Mouse (Mus musculus) kidney, adult 2 months (tissue): Measurements from ENCODE around the gene Cldn5. TPM values are rescaled to one million over a fixed set of nuclear protein-coding genes. Genes with fewer than 3 reads are reported as not detected.

Source experiments
- DNase-seq: peaks from one replicate; pipeline ENCODE4 v3.0.0; 2021
- H3K27ac ChIP-seq: fragments of 200-500 bp; 2 replicates; pipeline ENCODE4 v1.5.1; 2012; ENCODE audit warnings: low read depth, low read length, control low read depth, inconsistent platforms; ENCODE audit not compliant: insufficient read depth
- H3K27me3 ChIP-seq: fragments of 200-500 bp; replicated peaks from 2 replicates; pipeline ENCODE4 v1.6.1; 2012; ENCODE audit warnings: mild to moderate bottlenecking, moderate library complexity, low read length, inconsistent platforms; ENCODE audit not compliant: control insufficient read depth, insufficient read depth
- H3K36me3 ChIP-seq: fragments of 200-500 bp; 2 replicates; pipeline ENCODE4 v1.6.1; 2012; ENCODE audit warnings: mild to moderate bottlenecking, moderate library complexity, low read length, inconsistent platforms; ENCODE audit not compliant: control insufficient read depth, insufficient read depth
- H3K4me1 ChIP-seq: fragments of 200-500 bp; 2 replicates; pipeline ENCODE4 v1.6.1; 2011; ENCODE audit warnings: low read length; ENCODE audit not compliant: control insufficient read depth, insufficient read depth
- H3K4me3 ChIP-seq: fragments of 200-500 bp; 2 replicates; pipeline ENCODE4 v1.5.1; 2011; ENCODE audit warnings: mild to moderate bottlenecking, low read depth, low read length, control low read depth; ENCODE audit not compliant: insufficient read depth
- CTCF ChIP-seq: fragments of 200-500 bp; conservative IDR thresholded peaks from 2 replicates; pipeline ENCODE4 v1.5.1; 2011; ENCODE audit warnings: low read depth, mild to moderate bottlenecking, control low read depth, low read length, moderate library complexity, mixed read lengths; ENCODE audit not compliant: insufficient read depth, insufficient read length
- POLR2A ChIP-seq: fragments of 200-500 bp; IDR thresholded peaks from one replicate; pipeline ENCODE4 v1.6.1; 2011; ENCODE audit warnings: low read depth, low read length, control low read depth
- WGBS: fragments of 180-500 bp; shearing (Covaris S2); methylation state at CpG from one replicate; pipeline ENCODE4 v1.1.7; 2018; 5-methylcytosine and 5-hydroxymethylcytosine counted together
- polyA plus RNA-seq: library from polyadenylated mRNA; depleted of rRNA; stranded (reverse); fragments of >200 nt; gene quantifications from 2 replicates; pipeline ENCODE4 v1.2.3, GENCODE M21; 2012

Gene Cldn5
- polyA plus RNA-seq, 1 experiment, result 28.1 TPM

GRCm38 (mm10) chr16:18775621-18776555 lies 759 bp upstream of the Cldn5 start:
- WGBS, result 64% methylated on average over 18 of the region's 18 CpGs
- Histone ChIP-seq H3K4me3 (no peak overlapping the region), H3K27me3 (no peaks in the 10 kb centered on the region), H3K4me1 (no peaks in the 10 kb centered on the region), H3K27ac (peak overlapping the region; percentile 13; the same call in 1 of the 2 replicates), H3K36me3 (no peaks in the 10 kb centered on the region)
- DNase-seq, result peak; percentile 36
- TF ChIP-seq POLR2A (no peak), CTCF (no peak)

GRCm38 (mm10) chr16:18777101-18778080 lies 744 bp downstream of the Cldn5 start:
- Histone ChIP-seq H3K36me3 (no peaks in the 10 kb centered on the region), H3K4me1 (no peaks in the 10 kb centered on the region), H3K4me3 (peak overlapping the region; percentile 31), H3K27ac (no peak overlapping the region), H3K27me3 (no peaks in the 10 kb centered on the region)
- peak; percentile 8 for DNase-seq
- WGBS, result 4% methylated on average over 80 of the region's 80 CpGs
- TF ChIP-seq CTCF (no peak), POLR2A (no peak)

GRCm38 (mm10) chr16:18778461-18778860 lies 1.8 kb downstream of the Cldn5 start:
- no peak for TF ChIP-seq POLR2A
- TF ChIP-seq CTCF, result no peak
- Histone ChIP-seq H3K4me3 (peak overlapping the region; percentile 9; the same call in 1 of the 2 replicates), H3K4me1 (no peaks in the 10 kb centered on the region), H3K27ac (no peak overlapping the region), H3K36me3 (no peaks in the 10 kb centered on the region), H3K27me3 (no peaks in the 10 kb centered on the region)
- WGBS, result 67% methylated on average over 2 of the region's 2 CpGs
- no peak for DNase-seq

GRCm38 (mm10) chr16:18781810-18782209 lies 5.2 kb downstream of the Cldn5 start:
- Histone ChIP-seq H3K4me1 (no peaks in the 10 kb centered on the region), H3K27ac (no peak overlapping the region), H3K27me3 (no peaks in the 10 kb centered on the region), H3K36me3 (no peaks in the 10 kb centered on the region), H3K4me3 (no peak overlapping the region)
- DNase-seq, result peak; percentile 11
- WGBS, result 80% methylated on average over 10 of the region's 10 CpGs
- TF ChIP-seq POLR2A, result no peak
- no peak for TF ChIP-seq CTCF

- H3K27ac ChIP-seq, result no peak overlapping the region
- no peak for TF ChIP-seq POLR2A
- no peak for TF ChIP-seq CTCF
- H3K27me3 ChIP-seq, result no peaks in the 10 kb centered on the region
- H3K36me3 ChIP-seq, result no peaks in the 10 kb centered on the region
- no peak for DNase-seq
- no peak overlapping the region for H3K4me3 ChIP-seq
- WGBS, result 85% methylated on average over 7 of the region's 7 CpGs
- H3K4me1 ChIP-seq, result no peaks in the 10 kb centered on the region
These were observed 8.4 kb downstream of the Cldn5 start for GRCm38 (mm10) chr16:18785025-18785424.

- no peaks in the 10 kb centered on the region for H3K4me1 ChIP-seq
- H3K27me3 ChIP-seq, result no peaks in the 10 kb centered on the region
- 97% methylated on average over 1 of the region's 1 CpGs for WGBS
- no peaks in the 10 kb centered on the region for H3K36me3 ChIP-seq
- H3K4me3 ChIP-seq, result no peak overlapping the region
- DNase-seq, result no peak
- no peak for TF ChIP-seq POLR2A
- TF ChIP-seq CTCF, result no peak
- H3K27ac ChIP-seq, result no peak overlapping the region
These were observed 8.8 kb downstream of the Cldn5 start for GRCm38 (mm10) chr16:18785485-18785884.

- Histone ChIP-seq H3K4me1 (no peaks in the 10 kb centered on the region), H3K36me3 (no peaks in the 10 kb centered on the region), H3K4me3 (no peak overlapping the region), H3K27ac (no peak overlapping the region), H3K27me3 (no peaks in the 10 kb centered on the region)
- no peak for DNase-seq
- 96% methylated on average over 10 of the region's 10 CpGs for WGBS
- TF ChIP-seq POLR2A, result no peak
- TF ChIP-seq CTCF, result no peak
These were observed 10.0 kb downstream of the Cldn5 start for GRCm38 (mm10) chr16:18786652-18787051.
